Mouse (Mus musculus): ENCODE results near the gene Lif.

- TF ChIP-seq CTCF (IDR thresholded peaks at IDR 0.05; ENCODE audit: low read depth) (no peak), EP300 (IDR thresholded peaks at IDR 0.05; ENCODE audit: low read depth) (no peak)
Observed at GRCm38 (mm10) chr11:4297753-4298152, 40.4 kb downstream of the Lif start.
